ENCODE assay signal across 21 mouse cellular contexts in genomic region chr17:27318969-27319695, GRCm38 (mm10).
"Had no signal": no experiment of that assay in that cellular context is flagged by ENCODE, and none has a peak within 500 bp of the region (broad histone marks: within the 10 kb centered on the region; RNA-seq: fewer than 3 reads in every experiment).

No protein-coding gene starts in this region.

- H3K36me3 ChIP-seq: limb, embryonic 13.5 days; liver, embryonic 12.5 days; liver, embryonic 15.5 days; lung, embryonic 15.5 days; midbrain, embryonic 10.5 days; midbrain, embryonic 13.5 days; stomach, embryonic 15.5 days had no signal

- H3K4me3 ChIP-seq: limb, embryonic 13.5 days; liver, embryonic 12.5 days; liver, embryonic 15.5 days; lung, embryonic 15.5 days; megakaryocyte, embryonic 14.5 days; midbrain, embryonic 10.5 days; midbrain, embryonic 13.5 days; myocyte; stomach, embryonic 15.5 days had no signal

- H3K27me3 ChIP-seq: liver, embryonic 15.5 days; lung, embryonic 15.5 days; stomach, embryonic 15.5 days had no signal

- H3K27ac ChIP-seq: hindbrain, postnatal 0 days; limb, embryonic 13.5 days; liver, embryonic 12.5 days; liver, embryonic 15.5 days; midbrain, embryonic 13.5 days; stomach, embryonic 15.5 days had no signal

- H3K9me3 ChIP-seq: limb, embryonic 13.5 days; liver, embryonic 12.5 days; liver, embryonic 15.5 days; lung, embryonic 15.5 days; megakaryocyte, embryonic 14.5 days; midbrain, embryonic 10.5 days; midbrain, embryonic 13.5 days; stomach, embryonic 15.5 days had no signal

- DNase-seq: left cerebral cortex, postnatal 4 days; liver; lung, adult 18-20 months; lung, postnatal 10 days; lung, postnatal 36 days; retina, postnatal 1 day; right cerebral cortex, postnatal 25 days; spleen, adult 18-20 months; thymus, adult 2 months; thymus, postnatal 14 days; thymus, postnatal 4 days had no signal
